Mouse (Mus musculus): ENCODE results near the gene 2210407C18Rik. TPM values are rescaled to one million over a fixed set of nuclear protein-coding genes. Genes with fewer than 3 reads are reported as not detected.

2210407C18Rik gene
- polyA plus RNA-seq, 2 experiments, result not detected

GRCm38 (mm10) chr11:58587898-58588348, 28.0 kb downstream of the 2210407C18Rik start:
- Histone ChIP-seq H3K36me3 (replicated peaks; ENCODE audit: control insufficient read depth, insufficient read depth, low read depth) (no peaks in the 10 kb centered on the region), H3K27ac (peak overlapping the region; percentile 87), H3K4me3 (ENCODE audit: insufficient read depth in 1 of 2, low read depth in 2 of 2, low read length in 2 of 2) (peak overlapping the region; percentile 1 to 31; a peak in 3 of 4 replicates), H3K4me1 (replicated peaks; ENCODE audit: control insufficient read depth in 2 of 2, insufficient read depth in 2 of 2, low read length in 1 of 2) (peaks cover 17 to 35% of the 10 kb centered on the region in 2 experiments), H3K27me3 (ENCODE audit: control insufficient read depth, insufficient read depth, low read length) (no peaks in the 10 kb centered on the region), H3K9ac (replicated peaks) (peak overlapping the region; percentile 58), H3K9me3 (ENCODE audit: control insufficient read depth, low read length) (no peaks in the 10 kb centered on the region), H3K4me2 (ENCODE audit: low read depth) (peak overlapping the region; percentile 55)
- DNase-seq (ENCODE audit: low read depth in 3 of 3, low spot score in 3 of 3), result peak; percentile 74 to 84 (median 83)
- WGBS (ENCODE audit: insufficient replicate concordance), result 30% methylated on average over 7 of the region's 7 CpGs
- TF ChIP-seq EP300 (IDR thresholded peaks at IDR 0.05; ENCODE audit: low read depth) (peak; percentile 85), CTCF (IDR thresholded peaks at IDR 0.05; ENCODE audit: low read depth) (peak; percentile 94)
- peak; percentile 100 for ATAC-seq (ENCODE audit: insufficient read depth)

DNA sequence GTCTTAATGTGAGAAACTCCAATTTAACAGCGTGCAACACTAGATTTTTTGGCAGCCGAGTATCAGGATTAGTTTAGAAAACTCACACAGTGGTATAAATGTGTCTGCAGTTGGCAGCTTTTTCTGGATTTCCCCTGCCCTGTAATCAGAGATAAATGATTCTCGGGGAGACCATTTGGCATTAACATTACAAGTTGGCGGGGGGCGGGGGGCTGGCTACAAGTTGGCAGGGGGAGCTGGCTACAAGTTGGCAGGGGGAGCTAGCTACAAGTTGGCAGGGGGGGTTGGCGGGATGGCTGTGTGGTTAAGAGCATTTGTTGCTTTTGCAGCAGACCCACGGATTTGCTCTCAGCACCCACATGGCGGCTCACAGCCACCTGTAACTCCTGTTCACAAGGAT, 37.2 kb downstream of the 2210407C18Rik start:
- H3K27me3 ChIP-seq (ENCODE audit: control insufficient read depth, insufficient read depth, low read length), result no peaks in the 10 kb centered on the region
- DNase-seq (ENCODE audit: low read depth in 3 of 3, low spot score in 3 of 3) (no peak), ATAC-seq (ENCODE audit: insufficient read depth) (no peak)
- H3K9ac ChIP-seq (replicated peaks), result no peak overlapping the region
- no peaks in the 10 kb centered on the region for H3K36me3 ChIP-seq (replicated peaks; ENCODE audit: control insufficient read depth, insufficient read depth, low read depth)
- 53% methylated on average over 8 of the region's 8 CpGs for WGBS (ENCODE audit: insufficient replicate concordance)
- TF ChIP-seq EP300 (IDR thresholded peaks at IDR 0.05; ENCODE audit: low read depth) (no peak), CTCF (IDR thresholded peaks at IDR 0.05; ENCODE audit: low read depth) (no peak)
- H3K27ac ChIP-seq, result no peak overlapping the region
- H3K4me3 ChIP-seq (ENCODE audit: insufficient read depth in 1 of 2, low read depth in 2 of 2, low read length in 2 of 2), result no peak overlapping the region
- no peaks in the 10 kb centered on the region for H3K4me1 ChIP-seq (replicated peaks; ENCODE audit: control insufficient read depth in 2 of 2, insufficient read depth in 2 of 2, low read length in 1 of 2)
- H3K4me2 ChIP-seq (ENCODE audit: low read depth), result no peak overlapping the region
- H3K9me3 ChIP-seq (ENCODE audit: control insufficient read depth, low read length), result no peaks in the 10 kb centered on the region

GRCm38 (mm10) chr11:58577430-58577829, 38.4 kb downstream of the 2210407C18Rik start, which contains the start of gene Olfr325:
Gene Olfr325 (plus strand): TSS chr11:58577730.
- TF ChIP-seq CTCF (IDR thresholded peaks at IDR 0.05; ENCODE audit: low read depth) (no peak), EP300 (IDR thresholded peaks at IDR 0.05; ENCODE audit: low read depth) (no peak)
- H3K4me3 ChIP-seq (ENCODE audit: insufficient read depth in 1 of 2, low read depth in 2 of 2, low read length in 2 of 2), result no peak within 1 kb of the TSS
- no peak within 1 kb of the TSS for H3K9ac ChIP-seq (replicated peaks)
- WGBS (ENCODE audit: insufficient replicate concordance), result 52% methylated on average over 1 of the region's 1 CpGs
- no peaks in the 10 kb centered on the region for H3K36me3 ChIP-seq (replicated peaks; ENCODE audit: control insufficient read depth, insufficient read depth, low read depth)
- H3K27ac ChIP-seq, result no peak within 1 kb of the TSS
- H3K4me2 ChIP-seq (ENCODE audit: low read depth), result no peak within 1 kb of the TSS
- H3K4me1 ChIP-seq (replicated peaks; ENCODE audit: control insufficient read depth in 2 of 2, insufficient read depth in 2 of 2, low read length in 1 of 2), result no peaks in the 10 kb centered on the region
- ATAC-seq (ENCODE audit: insufficient read depth), result no peak
- DNase-seq (ENCODE audit: low read depth in 3 of 3, low spot score in 3 of 3), result no peak
- H3K27me3 ChIP-seq (ENCODE audit: control insufficient read depth, insufficient read depth, low read length), result no peaks in the 10 kb centered on the region
- no peaks in the 10 kb centered on the region for H3K9me3 ChIP-seq (ENCODE audit: control insufficient read depth, low read length)

DNA sequence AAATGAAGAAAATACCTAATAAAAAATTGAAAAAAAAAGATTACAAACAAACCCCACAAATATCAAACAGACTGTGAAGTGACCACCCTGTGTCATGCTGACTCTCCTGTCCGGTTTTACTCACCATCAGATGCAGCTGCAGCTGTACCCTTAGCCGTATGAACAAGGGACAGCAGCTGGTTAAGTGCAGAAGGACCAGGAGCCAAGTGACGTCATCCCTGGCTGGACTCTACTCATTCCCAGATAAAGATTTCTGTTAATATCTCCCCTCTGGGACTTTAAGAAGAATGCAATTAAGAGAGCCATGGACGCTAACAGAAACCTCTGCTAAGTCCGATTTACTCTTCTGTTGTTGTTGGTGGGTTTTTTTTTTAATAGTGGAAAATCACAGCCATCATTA, 45.5 kb downstream of the 2210407C18Rik start, which contains the start of gene Olfr224:
TSS of gene Olfr224 (minus strand) at position 149 of the 400 bp plus-strand sequence.
- H3K9ac ChIP-seq (replicated peaks), result no peak within 1 kb of the TSS
- no peaks in the 10 kb centered on the region for H3K36me3 ChIP-seq (replicated peaks; ENCODE audit: control insufficient read depth, insufficient read depth, low read depth)
- DNase-seq (ENCODE audit: low read depth in 3 of 3, low spot score in 3 of 3) (no peak), ATAC-seq (ENCODE audit: insufficient read depth) (no peak)
- no peak within 1 kb of the TSS for H3K27ac ChIP-seq
- H3K9me3 ChIP-seq (ENCODE audit: control insufficient read depth, low read length), result no peaks in the 10 kb centered on the region
- no peak within 1 kb of the TSS for H3K4me2 ChIP-seq (ENCODE audit: low read depth)
- WGBS (ENCODE audit: insufficient replicate concordance), result 66% methylated on average over 5 of the region's 5 CpGs
- H3K4me1 ChIP-seq (replicated peaks; ENCODE audit: control insufficient read depth in 2 of 2, insufficient read depth in 2 of 2, low read length in 1 of 2), result no peaks in the 10 kb centered on the region
- H3K4me3 ChIP-seq (ENCODE audit: insufficient read depth in 1 of 2, low read depth in 2 of 2, low read length in 2 of 2), result no peak within 1 kb of the TSS
- TF ChIP-seq EP300 (IDR thresholded peaks at IDR 0.05; ENCODE audit: low read depth), result no peak
- TF ChIP-seq CTCF (IDR thresholded peaks at IDR 0.05; ENCODE audit: low read depth), result no peak
- H3K27me3 ChIP-seq (ENCODE audit: control insufficient read depth, insufficient read depth, low read length), result no peaks in the 10 kb centered on the region

Other genes starting within 250 kb of the 2210407C18Rik start
- 0.09 and 0.17 TPM in 2 replicates for gene Lypd8, start 237.0 kb downstream of the 2210407C18Rik start, polyA plus RNA-seq (2012; rRNA removed)
- gene Lypd8, start 237.0 kb downstream of the 2210407C18Rik start, polyA plus RNA-seq (2014; fragmentation: Nextera tagmentation; extraction: Ambion mirVana), result not detected in 2 replicates
- not detected in 2 replicates for gene 1810065E05Rik, start 195.0 kb downstream of the 2210407C18Rik start, polyA plus RNA-seq (2012; rRNA removed)
- gene 1810065E05Rik, start 195.0 kb downstream of the 2210407C18Rik start, polyA plus RNA-seq (2014; fragmentation: Nextera tagmentation; extraction: Ambion mirVana), result not detected in 2 replicates
- gene Gm12253, start 183.5 kb downstream of the 2210407C18Rik start, polyA plus RNA-seq (2012; rRNA removed), result not detected in 2 replicates
- gene Gm12253, start 183.5 kb downstream of the 2210407C18Rik start, polyA plus RNA-seq (2014; fragmentation: Nextera tagmentation; extraction: Ambion mirVana), result not detected in 2 replicates
- not detected in 2 replicates for gene Lypd9, start 163.2 kb downstream of the 2210407C18Rik start, polyA plus RNA-seq (2012; rRNA removed)
- gene Lypd9, start 163.2 kb downstream of the 2210407C18Rik start, polyA plus RNA-seq (2014; fragmentation: Nextera tagmentation; extraction: Ambion mirVana), result not detected in 2 replicates
- not detected in 2 replicates for gene Olfr30, start 153.8 kb downstream of the 2210407C18Rik start, polyA plus RNA-seq (2012; rRNA removed)
- gene Olfr30, start 153.8 kb downstream of the 2210407C18Rik start, polyA plus RNA-seq (2014; fragmentation: Nextera tagmentation; extraction: Ambion mirVana), result not detected in 2 replicates
- not detected in 2 replicates for gene Olfr332, start 123.5 kb downstream of the 2210407C18Rik start, polyA plus RNA-seq (2012; rRNA removed)
- gene Olfr332, start 123.5 kb downstream of the 2210407C18Rik start, polyA plus RNA-seq (2014; fragmentation: Nextera tagmentation; extraction: Ambion mirVana), result not detected in 2 replicates
- gene Olfr331, start 113.5 kb downstream of the 2210407C18Rik start, polyA plus RNA-seq (2012; rRNA removed), result not detected in 2 replicates
- not detected in 2 replicates for gene Olfr331, start 113.5 kb downstream of the 2210407C18Rik start, polyA plus RNA-seq (2014; fragmentation: Nextera tagmentation; extraction: Ambion mirVana)
- gene Olfr330, start 81.2 kb downstream of the 2210407C18Rik start, polyA plus RNA-seq (2012; rRNA removed), result not detected in 2 replicates
- gene Olfr330, start 81.2 kb downstream of the 2210407C18Rik start, polyA plus RNA-seq (2014; fragmentation: Nextera tagmentation; extraction: Ambion mirVana), result not detected in 2 replicates
- gene Olfr329-ps, start 69.7 kb downstream of the 2210407C18Rik start, polyA plus RNA-seq (2012; rRNA removed), result not detected in 2 replicates
- not detected in 2 replicates for gene Olfr329-ps, start 69.7 kb downstream of the 2210407C18Rik start, polyA plus RNA-seq (2014; fragmentation: Nextera tagmentation; extraction: Ambion mirVana)
- gene Olfr328, start 60.4 kb downstream of the 2210407C18Rik start, polyA plus RNA-seq (2012; rRNA removed), result 0.02 TPM in 1 of 2 replicates, not detected in the other
- not detected in 2 replicates for gene Olfr328, start 60.4 kb downstream of the 2210407C18Rik start, polyA plus RNA-seq (2014; fragmentation: Nextera tagmentation; extraction: Ambion mirVana)
- gene Olfr224, start 45.5 kb downstream of the 2210407C18Rik start, polyA plus RNA-seq (2012; rRNA removed), result not detected in 2 replicates
- not detected in 2 replicates for gene Olfr224, start 45.5 kb downstream of the 2210407C18Rik start, polyA plus RNA-seq (2014; fragmentation: Nextera tagmentation; extraction: Ambion mirVana)
- not detected in 2 replicates for gene Olfr325, start 38.3 kb downstream of the 2210407C18Rik start, polyA plus RNA-seq (2012; rRNA removed)
- gene Olfr325, start 38.3 kb downstream of the 2210407C18Rik start, polyA plus RNA-seq (2014; fragmentation: Nextera tagmentation; extraction: Ambion mirVana), result not detected in 2 replicates
- gene Olfr324, start 21.0 kb downstream of the 2210407C18Rik start, polyA plus RNA-seq (2012; rRNA removed), result not detected in 2 replicates
- not detected in 2 replicates for gene Olfr324, start 21.0 kb downstream of the 2210407C18Rik start, polyA plus RNA-seq (2014; fragmentation: Nextera tagmentation; extraction: Ambion mirVana)
- gene Olfr323, start 14.4 kb upstream of the 2210407C18Rik start, polyA plus RNA-seq (2012; rRNA removed), result not detected in 2 replicates
- gene Olfr323, start 14.4 kb upstream of the 2210407C18Rik start, polyA plus RNA-seq (2014; fragmentation: Nextera tagmentation; extraction: Ambion mirVana), result not detected in 2 replicates
- 9.1 and 10.5 TPM in 2 replicates for gene Trim58, start 24.4 kb upstream of the 2210407C18Rik start, polyA plus RNA-seq (2012; rRNA removed)
- 10.5 and 11.8 TPM in 2 replicates for gene Trim58, start 24.4 kb upstream of the 2210407C18Rik start, polyA plus RNA-seq (2014; fragmentation: Nextera tagmentation; extraction: Ambion mirVana)
- 0.03 and 0.07 TPM in 2 replicates for gene Olfr322, start 42.7 kb upstream of the 2210407C18Rik start, polyA plus RNA-seq (2012; rRNA removed)
- 0.14 TPM in 1 of 2 replicates, not detected in the other for gene Olfr322, start 42.7 kb upstream of the 2210407C18Rik start, polyA plus RNA-seq (2014; fragmentation: Nextera tagmentation; extraction: Ambion mirVana)
- not detected in 2 replicates for gene Olfr320, start 65.0 kb upstream of the 2210407C18Rik start, polyA plus RNA-seq (2012; rRNA removed)
- gene Olfr320, start 65.0 kb upstream of the 2210407C18Rik start, polyA plus RNA-seq (2014; fragmentation: Nextera tagmentation; extraction: Ambion mirVana), result not detected in 2 replicates
- gene Olfr319, start 83.1 kb upstream of the 2210407C18Rik start, polyA plus RNA-seq (2012; rRNA removed), result not detected in 2 replicates
- gene Olfr319, start 83.1 kb upstream of the 2210407C18Rik start, polyA plus RNA-seq (2014; fragmentation: Nextera tagmentation; extraction: Ambion mirVana), result not detected in 2 replicates
- not detected in 2 replicates for gene Olfr318, start 107.9 kb upstream of the 2210407C18Rik start, polyA plus RNA-seq (2012; rRNA removed)
- not detected in 2 replicates for gene Olfr318, start 107.9 kb upstream of the 2210407C18Rik start, polyA plus RNA-seq (2014; fragmentation: Nextera tagmentation; extraction: Ambion mirVana)
- gene Olfr317, start 123.1 kb upstream of the 2210407C18Rik start, polyA plus RNA-seq (2012; rRNA removed), result not detected in 2 replicates
- not detected in 2 replicates for gene Olfr317, start 123.1 kb upstream of the 2210407C18Rik start, polyA plus RNA-seq (2014; fragmentation: Nextera tagmentation; extraction: Ambion mirVana)
- gene Olfr316, start 136.7 kb upstream of the 2210407C18Rik start, polyA plus RNA-seq (2012; rRNA removed), result not detected in 2 replicates
- not detected in 2 replicates for gene Olfr316, start 136.7 kb upstream of the 2210407C18Rik start, polyA plus RNA-seq (2014; fragmentation: Nextera tagmentation; extraction: Ambion mirVana)
- gene Olfr315, start 157.1 kb upstream of the 2210407C18Rik start, polyA plus RNA-seq (2012; rRNA removed), result not detected in 2 replicates
- gene Olfr315, start 157.1 kb upstream of the 2210407C18Rik start, polyA plus RNA-seq (2014; fragmentation: Nextera tagmentation; extraction: Ambion mirVana), result not detected in 2 replicates
- gene Olfr314, start 166.9 kb upstream of the 2210407C18Rik start, polyA plus RNA-seq (2012; rRNA removed), result not detected in 2 replicates
- gene Olfr314, start 166.9 kb upstream of the 2210407C18Rik start, polyA plus RNA-seq (2014; fragmentation: Nextera tagmentation; extraction: Ambion mirVana), result not detected in 2 replicates
- not detected in 2 replicates for gene Fam183b, start 185.9 kb upstream of the 2210407C18Rik start, polyA plus RNA-seq (2012; rRNA removed)
- not detected in 2 replicates for gene Fam183b, start 185.9 kb upstream of the 2210407C18Rik start, polyA plus RNA-seq (2014; fragmentation: Nextera tagmentation; extraction: Ambion mirVana)
- gene Olfr313, start 198.9 kb upstream of the 2210407C18Rik start, polyA plus RNA-seq (2012; rRNA removed), result not detected in 2 replicates
- gene Olfr313, start 198.9 kb upstream of the 2210407C18Rik start, polyA plus RNA-seq (2014; fragmentation: Nextera tagmentation; extraction: Ambion mirVana), result not detected in 2 replicates
- not detected in 2 replicates for gene Olfr312, start 213.2 kb upstream of the 2210407C18Rik start, polyA plus RNA-seq (2012; rRNA removed)
- gene Olfr312, start 213.2 kb upstream of the 2210407C18Rik start, polyA plus RNA-seq (2014; fragmentation: Nextera tagmentation; extraction: Ambion mirVana), result not detected in 2 replicates
- gene Olfr311, start 223.2 kb upstream of the 2210407C18Rik start, polyA plus RNA-seq (2012; rRNA removed), result not detected in 2 replicates
- gene Olfr311, start 223.2 kb upstream of the 2210407C18Rik start, polyA plus RNA-seq (2014; fragmentation: Nextera tagmentation; extraction: Ambion mirVana), result not detected in 2 replicates
- 2.0 and 2.8 TPM in 2 replicates for gene Gm12258, start 231.1 kb upstream of the 2210407C18Rik start, polyA plus RNA-seq (2012; rRNA removed)
- gene Gm12258, start 231.1 kb upstream of the 2210407C18Rik start, polyA plus RNA-seq (2014; fragmentation: Nextera tagmentation; extraction: Ambion mirVana), result 1.3 and 1.8 TPM in 2 replicates

All from liver, embryonic 14.5 days (tissue).